Comparison of ENCODE assay signal across 8 mouse cellular contexts in the genomic region with DNA sequence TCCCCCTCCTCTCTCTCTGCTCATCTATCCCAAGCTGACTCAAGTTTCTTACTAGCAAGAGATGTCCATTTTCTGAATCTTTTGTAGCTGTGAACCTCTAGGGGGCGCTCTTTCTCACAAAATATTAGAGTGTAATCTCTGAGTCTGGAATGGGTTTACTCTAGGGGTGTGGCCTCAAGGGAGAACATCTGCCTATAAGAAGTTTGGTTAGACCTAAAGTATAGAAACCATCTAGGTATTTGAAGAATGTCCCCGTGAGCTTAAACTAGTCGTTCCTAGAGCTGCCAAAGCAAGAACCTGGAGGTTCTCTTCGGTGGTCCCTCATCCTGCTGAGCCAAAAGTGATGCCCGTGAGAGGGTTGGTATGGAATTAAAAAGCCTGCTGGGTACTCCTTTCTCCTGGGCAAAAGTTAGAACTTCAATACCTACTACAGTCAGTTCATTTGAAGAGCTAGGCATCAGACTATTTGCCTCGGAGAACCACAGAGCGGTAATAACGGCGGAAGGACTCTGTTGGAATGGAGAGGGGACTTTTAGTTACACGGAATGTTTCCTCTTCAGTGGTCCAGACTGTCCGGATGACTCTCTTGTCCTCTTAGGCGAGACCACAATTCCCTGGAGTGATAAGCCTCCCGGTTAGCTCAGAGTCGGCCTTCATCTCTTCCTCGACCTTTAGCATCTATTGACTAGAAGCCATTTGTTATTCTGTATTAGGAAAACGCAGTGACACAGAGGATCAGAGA. TPM values are rescaled to one million over a fixed set of nuclear protein-coding genes. Genes with fewer than 3 reads are reported as not detected.
A peak's percentile ranks its signal among the peaks of the same experiment; 100 is the strongest.
DNase-seq lines count a peak whose midpoint lies in the region; ATAC-seq lines count a peak whose summit lies in the region.

No protein-coding gene starts in this region.

- peak overlapping the region; percentile 74 for H3K9ac ChIP-seq in lung, embryonic 16.5 days (ENCODE audit: low read length)

- no peaks in the 10 kb centered on the region for H3K27me3 ChIP-seq in lung, embryonic 16.5 days (ENCODE audit: control insufficient read depth, insufficient read depth, low read depth, low read length)

- H3K27ac ChIP-seq in lung, embryonic 16.5 days (ENCODE audit: low read length) = peak overlapping the region; percentile 73

- H3K4me3 ChIP-seq in lung, embryonic 16.5 days (ENCODE audit: low read length) = peak overlapping the region; percentile 63

- H3K36me3 ChIP-seq in lung, embryonic 16.5 days (ENCODE audit: control insufficient read depth, insufficient read depth, low read length) = no peaks in the 10 kb centered on the region

- peak overlapping the region; percentile 75 for H3K4me2 ChIP-seq in lung, embryonic 16.5 days (ENCODE audit: low read depth, low read length)

- WGBS in large intestine, adult 2 months = 3% methylated on average over 16 of the region's 16 CpGs
- 5% methylated on average over 16 of the region's 16 CpGs for WGBS in lung, embryonic 16.5 days

- peaks cover 2% of the 10 kb centered on the region; the same call in 1 of the 2 replicates for H3K4me1 ChIP-seq in lung, embryonic 16.5 days (replicated peaks; ENCODE audit: control insufficient read depth, insufficient read depth, low read length)

- H3K9me3 ChIP-seq in lung, embryonic 16.5 days (ENCODE audit: control insufficient read depth, low read length) = no peaks in the 10 kb centered on the region

- intact Hi-C loops in heart, postnatal 14 days (cut with DNase I) = loop anchor here (1.0 to 5.0 kb wide), 2 partner anchors 86 to 188 kb away; no protein-coding TSS in a partner anchor

- peak; percentile 25 to 45 for DNase-seq in cerebellum, adult 18-20 months
- DNase-seq in cerebellum, adult 11-12 months = no peak
- DNase-seq in adrenal gland, postnatal 25 days = peak; percentile 30
- DNase-seq in fat pad, adult 2 months (ENCODE audit: extremely low read depth, low read depth, low spot score) = peak; percentile 7
- peak; percentile 65 to 85 for DNase-seq in heart, postnatal 14 days
- peak; percentile 82 for DNase-seq in large intestine, adult 2 months (ENCODE audit: low read depth, low spot score)
- peak; percentile 43 for DNase-seq in retina, adult 2 months (ENCODE audit: low read depth, low spot score)

- peak; percentile 73 for ATAC-seq in lung, embryonic 16.5 days (ENCODE audit: low read depth)

RNA-seq across cellular contexts. Expression of gene Cped1, which starts 0.6 kb away (rescaled TPM):
- 30.4 and 39.5 TPM in 2 replicates for total RNA-seq in adrenal gland, postnatal 25 days (2021)
- total RNA-seq in heart, postnatal 14 days (2021) = 10 to 100 TPM; 15.9 to 20.2 TPM
- 3.9 and 6.5 TPM in 2 replicates for polyA plus RNA-seq in large intestine, adult 2 months (2012; rRNA removed)
- 21.9 and 22.1 TPM in 2 replicates for polyA plus RNA-seq in lung, embryonic 16.5 days (2015; fragmentation: Nextera tagmentation; extraction: Ambion mirVana)

RNA-seq across cellular contexts. Expression of gene Ing3, which starts 35.8 kb away (rescaled TPM):
- 20.7 and 25.2 TPM in 2 replicates for total RNA-seq in adrenal gland, postnatal 25 days (2021)
- 10 to 100 TPM; 15.5 to 17.4 TPM for total RNA-seq in heart, postnatal 14 days (2021)
- 5.7 and 7.0 TPM in 2 replicates for polyA plus RNA-seq in large intestine, adult 2 months (2012; rRNA removed)
- polyA plus RNA-seq in lung, embryonic 16.5 days (2015; fragmentation: Nextera tagmentation; extraction: Ambion mirVana) = 58.0 and 64.2 TPM in 2 replicates
